Mouse (Mus musculus) liver, postnatal 0 days (tissue): ENCODE measurements around the gene Pip5k1a.

Source experiments
- CTCF ChIP-seq: sonication (generic); IDR thresholded peaks from 2 replicates; pipeline ENCODE4 v1.5.1; 2016; ENCODE audit warnings: antibody characterized with exemption, low read depth
- EP300 ChIP-seq: IDR thresholded peaks from 2 replicates; pipeline ENCODE4 v1.6.1; 2016; ENCODE audit warnings: antibody characterized with exemption, low read depth, mild to moderate bottlenecking

GRCm38 (mm10) chr3:95105586-95106337 is 968 bp downstream of the Pip5k1a start:
- TF ChIP-seq EP300 (no peak), CTCF (no peak)
